In the genomic region with DNA sequence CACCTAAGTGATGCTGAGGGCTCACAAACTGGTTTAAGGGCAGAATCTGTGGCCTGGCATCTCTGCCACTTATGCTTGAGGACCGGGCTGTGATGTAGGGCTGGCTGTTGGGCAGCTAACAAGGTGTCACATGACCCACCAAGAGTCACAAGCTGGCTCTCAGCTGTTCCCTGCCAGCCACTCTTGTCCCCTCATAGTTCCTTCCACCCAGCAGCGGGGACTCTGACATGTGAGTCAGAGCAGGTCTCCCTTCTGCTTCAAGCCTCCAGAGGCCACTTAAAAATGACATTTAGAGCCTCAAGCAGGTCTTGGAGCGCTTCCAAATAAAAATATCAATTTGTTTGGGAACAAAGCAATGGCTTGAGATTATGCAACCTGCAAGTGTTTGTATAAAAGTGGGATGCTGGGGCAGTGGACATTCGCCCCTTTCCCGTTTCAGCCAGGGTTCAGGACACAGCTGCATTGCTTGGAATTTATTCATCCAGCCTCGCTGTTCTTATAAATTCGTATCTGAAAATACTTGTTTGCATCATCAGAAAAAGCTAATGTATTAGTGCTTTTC, we compare ENCODE assay signal across 12 mouse cellular contexts.
A peak's percentile ranks its signal among the peaks of the same experiment; 100 is the strongest.
DNase-seq lines count a peak whose midpoint lies in the region; TF ChIP-seq lines count a peak whose summit lies in the region.
"Had no signal": no experiment of that assay in that cellular context is flagged by ENCODE, and none has a peak within 500 bp of the region (broad histone marks: within the 10 kb centered on the region; RNA-seq: fewer than 3 reads in every experiment).

No protein-coding gene starts in this region.

- H3K27ac ChIP-seq in layer of hippocampus, adult 2 months = 0 out of 2 replicates have a peak overlapping the region, but pooled peaks have one; percentile 5
- H3K27ac ChIP-seq: hindbrain, embryonic 10.5 days had no signal

- TF ChIP-seq CTCF in layer of hippocampus, adult 2 months (conservative IDR thresholded peaks at IDR 0.05) = no peak

- no peak overlapping the region for H3K4me3 ChIP-seq in layer of hippocampus, adult 2 months
- H3K4me3 ChIP-seq: hindbrain, embryonic 10.5 days had no signal

- DNase-seq in cerebellum, adult 18-20 months = peak; percentile 41 to 43
- no peak for DNase-seq in cerebellum, adult 8-10 months
- DNase-seq in layer of hippocampus, adult 2 months (ENCODE audit: low spot score in 2 of 2) = no peak
- DNase-seq in layer of hippocampus, postnatal 14 days (ENCODE audit: low spot score in 2 of 2) = no peak
- peak; percentile 45 to 50 for DNase-seq in heart, postnatal 10 days
- DNase-seq in lung, postnatal 25 days (ENCODE audit: low spot score) = peak; percentile 67
- DNase-seq in urinary bladder, postnatal 10 days (ENCODE audit: low spot score) = no peak
- no peak for DNase-seq in thymus, postnatal 14 days
- DNase-seq: kidney, postnatal 25 days; spleen, adult 18-20 months; thymus, adult 18-20 months had no signal

- intact Hi-C loops in heart, postnatal 10 days (cut with DNase I) = no loop called here

Comparison
In these comparisons a context has a peak if more than half of its experiments do, and no peak if none do; other contexts are left out.
1. DNase-seq: peak in cerebellum, adult 18-20 months (2 of 2), heart, postnatal 10 days (2 of 2) and lung, postnatal 25 days (single experiment); none in cerebellum, adult 8-10 months (single experiment), layer of hippocampus, adult 2 months (0 of 2), layer of hippocampus, postnatal 14 days (0 of 2), urinary bladder, postnatal 10 days (single experiment) and thymus, postnatal 14 days (single experiment).